Mouse (Mus musculus): Measurements from ENCODE around the gene Stxbp3. TPM values are rescaled to one million over a fixed set of nuclear protein-coding genes. Genes with fewer than 3 reads are reported as not detected.
A peak's percentile ranks its signal among the peaks of the same experiment; 100 is the strongest.

Gene Stxbp3
- polyA plus RNA-seq, 1 experiment from 2014 or later = 27.8 TPM

- Histone ChIP-seq H3K9ac (no peak overlapping the region), H3K27ac (ENCODE audit: poor library complexity, severe bottlenecking) (no peak overlapping the region), H3K4me3 (no peak overlapping the region), H3K36me3 (no peaks in the 10 kb centered on the region), H3K4me1 (replicated peaks) (peaks cover 29% of the 10 kb centered on the region), H3K27me3 (replicated peaks) (no peaks in the 10 kb centered on the region), H3K9me3 (replicated peaks) (no peaks in the 10 kb centered on the region), H3K4me2 (no peak overlapping the region)
- no peak for ATAC-seq (ENCODE audit: insufficient number of reproducible peaks, low FRiP score)
- 60% methylated on average over 8 of the region's 8 CpGs for whole genome bisulfite sequencing
These were observed 16.2 kb upstream of the Stxbp3 start for GRCm38 (mm10) chr3:108856386-108857123.

GRCm38 (mm10) chr3:108855864-108856263 is 15.5 kb upstream of the Stxbp3 start:
- ATAC-seq (ENCODE audit: insufficient number of reproducible peaks, low FRiP score) = peak; percentile 54; the same call in 1 of the 2 replicates
- H3K4me2 ChIP-seq = 0 out of 2 replicates have a peak overlapping the region, but pooled peaks have one; percentile 23
- H3K4me1 ChIP-seq (replicated peaks) = peaks cover 29% of the 10 kb centered on the region

GRCm38 (mm10) chr3:108855371-108855770 is 15.0 kb upstream of the Stxbp3 start:
- Histone ChIP-seq H3K4me1 (replicated peaks) (peaks cover 29% of the 10 kb centered on the region), H3K4me2 (peak overlapping the region; percentile 23; the same call in 1 of the 2 replicates), H3K27ac (ENCODE audit: poor library complexity, severe bottlenecking) (0 out of 2 replicates have a peak overlapping the region, but pooled peaks have one; percentile 19), H3K27me3 (replicated peaks) (no peaks in the 10 kb centered on the region), H3K36me3 (no peaks in the 10 kb centered on the region), H3K9me3 (replicated peaks) (no peaks in the 10 kb centered on the region), H3K4me3 (no peak overlapping the region), H3K9ac (peak overlapping the region; percentile 24; the same call in 1 of the 2 replicates)
- ATAC-seq (ENCODE audit: insufficient number of reproducible peaks, low FRiP score) = no peak
- 37% methylated on average over 12 of the region's 12 CpGs for WGBS

More at GRCm38 (mm10) chr3:108855864-108856263, 15.5 kb upstream of the Stxbp3 start:
- Histone ChIP-seq H3K9ac (no peak overlapping the region), H3K27ac (ENCODE audit: poor library complexity, severe bottlenecking) (no peak overlapping the region), H3K36me3 (no peaks in the 10 kb centered on the region), H3K9me3 (replicated peaks) (no peaks in the 10 kb centered on the region), H3K4me3 (no peak overlapping the region), H3K27me3 (replicated peaks) (no peaks in the 10 kb centered on the region)
- 55% methylated on average over 10 of the region's 10 CpGs for WGBS

GRCm38 (mm10) chr3:108853266-108853665 is 12.9 kb upstream of the Stxbp3 start:
- Histone ChIP-seq H3K4me3 (no peak overlapping the region), H3K27me3 (replicated peaks) (no peaks in the 10 kb centered on the region), H3K4me1 (replicated peaks) (peaks cover 26% of the 10 kb centered on the region), H3K9ac (no peak overlapping the region), H3K36me3 (no peaks in the 10 kb centered on the region), H3K27ac (ENCODE audit: poor library complexity, severe bottlenecking) (no peak overlapping the region), H3K4me2 (no peak overlapping the region), H3K9me3 (replicated peaks) (no peaks in the 10 kb centered on the region)
- 71% methylated on average over 1 of the region's 1 CpGs for WGBS
- ATAC-seq (ENCODE audit: insufficient number of reproducible peaks, low FRiP score) = no peak

GRCm38 (mm10) chr3:108851996-108852697 is 11.8 kb upstream of the Stxbp3 start:
- no peaks in the 10 kb centered on the region for H3K36me3 ChIP-seq
- WGBS = 61% methylated on average over 6 of the region's 6 CpGs
- H3K9me3 ChIP-seq (replicated peaks) = no peaks in the 10 kb centered on the region
- H3K27me3 ChIP-seq (replicated peaks) = no peaks in the 10 kb centered on the region
- H3K4me3 ChIP-seq = no peak overlapping the region
- ATAC-seq (ENCODE audit: insufficient number of reproducible peaks, low FRiP score) = no peak
- peaks cover 20% of the 10 kb centered on the region for H3K4me1 ChIP-seq (replicated peaks)
- H3K9ac ChIP-seq = no peak overlapping the region
- H3K4me2 ChIP-seq = no peak overlapping the region
- H3K27ac ChIP-seq (ENCODE audit: poor library complexity, severe bottlenecking) = no peak overlapping the region

GRCm38 (mm10) chr3:108851554-108851953 is 11.2 kb upstream of the Stxbp3 start:
- H3K9me3 ChIP-seq (replicated peaks) = no peaks in the 10 kb centered on the region
- H3K4me3 ChIP-seq = no peak overlapping the region
- H3K4me2 ChIP-seq = no peak overlapping the region
- no peak for ATAC-seq (ENCODE audit: insufficient number of reproducible peaks, low FRiP score)
- H3K9ac ChIP-seq = no peak overlapping the region
- H3K4me1 ChIP-seq (replicated peaks) = peaks cover 20% of the 10 kb centered on the region
- no peak overlapping the region for H3K27ac ChIP-seq (ENCODE audit: poor library complexity, severe bottlenecking)
- no peaks in the 10 kb centered on the region for H3K36me3 ChIP-seq
- no peaks in the 10 kb centered on the region for H3K27me3 ChIP-seq (replicated peaks)
- 46% methylated on average over 3 of the region's 3 CpGs for WGBS

- no peak for ATAC-seq (ENCODE audit: insufficient number of reproducible peaks, low FRiP score)
- H3K4me1 ChIP-seq (replicated peaks) = peaks cover 16% of the 10 kb centered on the region
- H3K4me2 ChIP-seq = no peak overlapping the region
These were observed 10.7 kb upstream of the Stxbp3 start for GRCm38 (mm10) chr3:108851075-108851474.

GRCm38 (mm10) chr3:108850506-108850905 is 10.2 kb upstream of the Stxbp3 start:
- Histone ChIP-seq H3K4me1 (replicated peaks) (peaks cover 11% of the 10 kb centered on the region), H3K27me3 (replicated peaks) (no peaks in the 10 kb centered on the region), H3K27ac (ENCODE audit: poor library complexity, severe bottlenecking) (no peak overlapping the region), H3K4me2 (no peak overlapping the region), H3K36me3 (no peaks in the 10 kb centered on the region), H3K9ac (no peak overlapping the region), H3K9me3 (replicated peaks) (no peaks in the 10 kb centered on the region), H3K4me3 (no peak overlapping the region)
- 44% methylated on average over 3 of the region's 3 CpGs for WGBS
- no peak for ATAC-seq (ENCODE audit: insufficient number of reproducible peaks, low FRiP score)

More at GRCm38 (mm10) chr3:108851075-108851474, 10.7 kb upstream of the Stxbp3 start:
- Histone ChIP-seq H3K27me3 (replicated peaks) (no peaks in the 10 kb centered on the region), H3K27ac (ENCODE audit: poor library complexity, severe bottlenecking) (no peak overlapping the region), H3K4me3 (no peak overlapping the region), H3K9ac (no peak overlapping the region), H3K9me3 (replicated peaks) (no peaks in the 10 kb centered on the region), H3K36me3 (no peaks in the 10 kb centered on the region)
- WGBS = 74% methylated on average over 2 of the region's 2 CpGs

GRCm38 (mm10) chr3:108846616-108847015 is 6.3 kb upstream of the Stxbp3 start:
- H3K27ac ChIP-seq (ENCODE audit: poor library complexity, severe bottlenecking) = no peak overlapping the region
- H3K4me2 ChIP-seq = no peak overlapping the region

GRCm38 (mm10) chr3:108844521-108844920 is 4.2 kb upstream of the Stxbp3 start:
- Histone ChIP-seq H3K27ac (ENCODE audit: poor library complexity, severe bottlenecking) (no peak overlapping the region), H3K4me1 (replicated peaks) (no peaks in the 10 kb centered on the region), H3K4me2 (no peak overlapping the region), H3K36me3 (no peaks in the 10 kb centered on the region), H3K9me3 (replicated peaks) (no peaks in the 10 kb centered on the region), H3K27me3 (replicated peaks) (no peaks in the 10 kb centered on the region), H3K9ac (no peak overlapping the region), H3K4me3 (no peak overlapping the region)
- no peak for ATAC-seq (ENCODE audit: insufficient number of reproducible peaks, low FRiP score)
- WGBS = 76% methylated on average over 5 of the region's 5 CpGs

More at GRCm38 (mm10) chr3:108846616-108847015, 6.3 kb upstream of the Stxbp3 start:
- Histone ChIP-seq H3K9me3 (replicated peaks) (no peaks in the 10 kb centered on the region), H3K9ac (no peak overlapping the region), H3K27me3 (replicated peaks) (no peaks in the 10 kb centered on the region), H3K36me3 (no peaks in the 10 kb centered on the region), H3K4me1 (replicated peaks) (no peaks in the 10 kb centered on the region), H3K4me3 (no peak overlapping the region)
- 64% methylated on average over 3 of the region's 3 CpGs for WGBS
- ATAC-seq (ENCODE audit: insufficient number of reproducible peaks, low FRiP score) = no peak

GRCm38 (mm10) chr3:108844026-108844425 is 3.7 kb upstream of the Stxbp3 start:
- WGBS = 79% methylated on average over 6 of the region's 6 CpGs
- Histone ChIP-seq H3K9me3 (replicated peaks) (no peaks in the 10 kb centered on the region), H3K36me3 (no peaks in the 10 kb centered on the region), H3K9ac (no peak overlapping the region), H3K27me3 (replicated peaks) (no peaks in the 10 kb centered on the region), H3K4me2 (no peak overlapping the region), H3K4me1 (replicated peaks) (peaks cover 2% of the 10 kb centered on the region), H3K27ac (ENCODE audit: poor library complexity, severe bottlenecking) (no peak overlapping the region), H3K4me3 (no peak overlapping the region)
- ATAC-seq (ENCODE audit: insufficient number of reproducible peaks, low FRiP score) = no peak

Data from heart, embryonic 12.5 days (tissue).